Mouse (Mus musculus) ES-E14 (cell line): ENCODE measurements at regions not wholly inside any gene's neighbourhood (a gene's known extent, or its start where the extent isn't known, plus 50 kb on each side); places are given as distances from the start of the nearest gene placed in this dataset.
A peak's percentile ranks its signal among the peaks of the same experiment; 100 is the strongest.
"Not testable (repeated sequence)": the region's sequence is repeated elsewhere in the genome, so short reads cannot be mapped to it uniquely, and the experiment has no call there.

Source experiments
- DNase-seq: peaks from one replicate; pipeline ENCODE4 v3.0.0-alpha.2; 2013; ENCODE audit warnings: low read depth, low spot score
- H3K27ac ChIP-seq: 2 replicates; pipeline ENCODE4 v1.5.1; 2012; ENCODE audit warnings: low read depth, mild to moderate bottlenecking, low read length, moderate library complexity, mixed read lengths; ENCODE audit not compliant: poor library complexity, insufficient read depth, severe bottlenecking
- H3K36me3 ChIP-seq: 2 replicates; pipeline ENCODE4 v1.6.1; 2012; ENCODE audit warnings: mild to moderate bottlenecking, low read length, moderate library complexity, mixed read lengths; ENCODE audit not compliant: control insufficient read depth, poor library complexity, insufficient read depth, severe bottlenecking
- H3K4me1 ChIP-seq, 2 experiments: fragments of 150-350 bp in 1 of 2; sonication (generic) in 1 of 2; 2 replicates each; pipeline ENCODE4 v1.6.1; 2012; ENCODE audit warnings: low read length in 2 of 2, mild to moderate bottlenecking in 1 of 2, mixed read lengths in 1 of 2; ENCODE audit not compliant: control insufficient read depth in 2 of 2, insufficient read depth in 2 of 2, poor library complexity in 1 of 2
- H3K4me3 ChIP-seq, 2 experiments: fragments of 150-350 bp in 1 of 2; sonication (generic) in 1 of 2; 2 replicates each; pipeline ENCODE4 v1.5.1; 2012; ENCODE audit warnings: low read length in 2 of 2, low read depth in 1 of 2, mild to moderate bottlenecking in 1 of 2, mixed read lengths in 1 of 2; ENCODE audit not compliant: insufficient read depth in 1 of 2, poor library complexity in 1 of 2, severe bottlenecking in 1 of 2
- H3K9ac ChIP-seq: 2 replicates; pipeline ENCODE4 v1.6.1; 2012; ENCODE audit warnings: low read depth, mild to moderate bottlenecking, low read length, mixed read lengths; ENCODE audit not compliant: poor library complexity, insufficient read depth, severe bottlenecking
- H3K9me3 ChIP-seq: fragments of 150-350 bp; sonication (generic); 2 replicates; pipeline ENCODE4 v1.6.1; 2012; ENCODE audit warnings: low read depth, mild to moderate bottlenecking, low read length; ENCODE audit not compliant: control insufficient read depth, insufficient read depth
- CHD2 ChIP-seq: IDR thresholded peaks from 2 replicates; pipeline ENCODE4 v1.6.1; 2014; ENCODE audit warnings: mild to moderate bottlenecking, low read depth, low read length, inconsistent platforms
- HCFC1 ChIP-seq: IDR thresholded peaks from 2 replicates; pipeline ENCODE4 v1.6.1; 2012; ENCODE audit warnings: low read length, inconsistent platforms, borderline replicate concordance; ENCODE audit not compliant: insufficient read depth
- MAFK ChIP-seq: IDR thresholded peaks from 2 replicates; pipeline ENCODE4 v1.6.1; 2014; ENCODE audit warnings: mild to moderate bottlenecking, low read depth, low read length, inconsistent platforms; ENCODE audit not compliant: insufficient read depth
- ZC3H11A ChIP-seq: IDR thresholded peaks from 2 replicates; pipeline ENCODE4 v1.6.1; 2012; ENCODE audit warnings: low read depth, mild to moderate bottlenecking, inconsistent platforms, low read length, borderline replicate concordance
- ZNF384 ChIP-seq: IDR thresholded peaks from 2 replicates; pipeline ENCODE4 v1.6.1; 2012; ENCODE audit warnings: low read depth, low read length, inconsistent platforms
- in situ Hi-C, 2 experiments: fragments of 600-800 bp; cut with MboI; formaldehyde crosslinking; loops; one replicate each; pipeline ENCODE4 v1.15.1; 2025; ENCODE audit warnings: low sequenced_read_pairs in 2 of 2, inconsistent platforms in 1 of 2; ENCODE audit not compliant: unreplicated experiment in 2 of 2

DNA sequence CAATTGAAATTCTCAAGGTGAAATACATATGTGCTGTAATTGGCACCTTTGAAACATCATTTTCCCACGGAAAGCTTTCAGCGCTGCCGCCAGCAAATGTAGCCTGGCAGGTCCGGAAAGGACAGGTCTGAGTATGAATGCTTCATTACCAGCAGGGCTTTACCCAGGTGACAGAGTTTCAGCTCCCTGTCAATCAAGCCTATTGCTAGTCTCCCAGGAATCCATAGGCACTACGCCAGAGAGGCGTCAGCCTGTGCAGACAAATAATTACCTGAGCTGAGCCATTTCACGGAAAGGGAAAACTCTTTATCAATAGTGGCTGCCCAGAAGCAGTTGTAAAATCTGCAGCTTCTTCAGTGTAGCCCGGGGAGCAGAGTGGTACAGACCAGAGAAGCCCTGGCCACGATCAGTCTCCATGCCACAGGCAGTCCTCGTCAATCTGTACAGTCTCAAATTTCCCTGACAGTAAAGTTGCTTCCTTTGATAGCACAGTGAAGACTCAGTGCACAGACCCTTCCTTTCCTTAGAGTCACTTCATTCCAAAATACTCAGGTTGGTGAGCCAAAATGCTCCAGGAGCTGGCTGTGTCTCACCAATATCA lies 340.7 kb downstream of the Samd5 start:
- H3K9me3 ChIP-seq = no peaks in the 10 kb centered on the region
- in situ Hi-C loops = no loop called here

DNA sequence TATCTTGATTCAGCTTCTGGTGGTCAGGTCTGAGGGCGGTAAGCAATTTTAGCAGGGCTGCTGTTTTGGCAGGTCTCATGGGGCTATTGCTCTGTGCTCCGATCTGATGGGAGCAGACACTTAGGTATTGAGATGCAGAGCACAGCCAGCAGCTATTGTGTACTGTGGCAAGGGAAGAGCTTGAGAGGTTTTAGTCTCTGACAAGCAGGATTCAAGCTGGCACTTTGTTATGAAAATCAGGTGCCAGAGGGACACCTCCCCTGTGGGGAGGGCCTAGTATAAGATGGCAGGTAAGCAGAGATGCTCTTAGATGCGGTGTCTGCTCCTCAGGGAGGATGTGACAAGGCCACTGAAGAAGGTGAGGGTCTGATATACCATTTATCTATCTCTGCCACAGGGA lies 343.3 kb downstream of the Samd5 start:
- H3K9me3 ChIP-seq = no peaks in the 10 kb centered on the region
- in situ Hi-C loops = no loop called here
- peaks cover 0 to 2% of the 10 kb centered on the region in 2 experiments; a peak in 2 of 4 replicates for H3K4me1 ChIP-seq
- no peak overlapping the region for H3K9ac ChIP-seq
- no peak overlapping the region for H3K4me3 ChIP-seq
- H3K27ac ChIP-seq = no peak overlapping the region
- DNase-seq = peak; percentile 46
- no peaks in the 10 kb centered on the region for H3K36me3 ChIP-seq
- TF ChIP-seq ZC3H11A (no peak), CHD2 (no peak), ZNF384 (no peak), HCFC1 (no peak), MAFK (no peak)

More for the DNA sequence above, 340.7 kb downstream of the Samd5 start:
- peaks cover 0 to 2% of the 10 kb centered on the region in 2 experiments; a peak in 2 of 4 replicates for H3K4me1 ChIP-seq
- no peak overlapping the region for H3K4me3 ChIP-seq
- TF ChIP-seq CHD2 (no peak), ZNF384 (no peak), ZC3H11A (no peak)
- DNase-seq = no peak
- H3K36me3 ChIP-seq = no peaks in the 10 kb centered on the region
- H3K9ac ChIP-seq = no peak overlapping the region
- H3K27ac ChIP-seq = no peak overlapping the region

DNA sequence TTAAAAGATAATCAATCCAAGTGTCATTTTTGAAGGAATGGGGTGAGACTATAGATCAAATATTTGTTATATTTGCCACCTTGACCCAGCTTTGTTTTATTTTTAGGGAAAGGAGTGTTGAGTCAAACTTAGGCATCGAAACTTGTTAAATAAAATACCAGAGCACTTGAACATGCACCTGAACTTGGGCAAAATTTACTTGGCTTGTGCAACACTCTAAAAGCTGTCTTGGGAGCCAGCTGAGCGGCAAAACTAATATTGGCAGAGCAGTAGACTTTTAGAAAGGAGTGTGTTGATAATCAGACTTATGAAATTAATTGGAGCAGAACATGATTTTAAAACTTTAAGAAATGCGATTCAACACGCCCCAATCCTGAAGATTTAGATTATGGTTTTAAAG lies 346.7 kb downstream of the Samd5 start:
- Histone ChIP-seq H3K27ac (no peak overlapping the region), H3K36me3 (no peaks in the 10 kb centered on the region), H3K9ac (no peak overlapping the region), H3K4me1 (peaks cover 0 to 2% of the 10 kb centered on the region in 2 experiments; a peak in 2 of 4 replicates), H3K4me3 (no peak overlapping the region), H3K9me3 (no peaks in the 10 kb centered on the region)
- in situ Hi-C loops = no loop called here
- no peak for DNase-seq
- TF ChIP-seq HCFC1 (no peak), CHD2 (no peak), ZNF384 (no peak), ZC3H11A (no peak), MAFK (no peak)

DNA sequence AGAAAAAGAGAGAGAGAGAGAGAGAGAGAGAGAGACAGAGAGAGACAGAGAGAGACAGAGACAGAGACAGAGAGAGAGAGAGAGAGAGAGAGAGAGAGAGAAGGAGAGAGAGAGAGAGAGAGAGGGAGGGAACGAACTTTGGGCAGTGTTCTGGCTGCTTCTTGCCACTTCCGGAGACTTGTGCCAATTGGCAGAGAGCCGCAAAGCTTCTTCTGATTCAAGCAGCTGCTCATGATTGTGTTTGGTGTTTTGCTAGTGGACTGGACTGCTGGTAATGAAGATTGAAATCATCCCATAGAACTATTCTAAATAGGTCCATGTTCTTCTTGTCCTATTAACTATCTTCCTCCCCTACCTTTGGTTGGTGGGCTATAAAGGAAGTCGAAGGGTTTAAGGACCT lies 347.1 kb downstream of the Samd5 start:
- H3K4me1 ChIP-seq, H3K36me3 ChIP-seq, in situ Hi-C loops, H3K9me3 ChIP-seq, H3K9ac ChIP-seq, DNase-seq, H3K4me3 ChIP-seq, H3K27ac ChIP-seq: not testable (repeated sequence)

DNA sequence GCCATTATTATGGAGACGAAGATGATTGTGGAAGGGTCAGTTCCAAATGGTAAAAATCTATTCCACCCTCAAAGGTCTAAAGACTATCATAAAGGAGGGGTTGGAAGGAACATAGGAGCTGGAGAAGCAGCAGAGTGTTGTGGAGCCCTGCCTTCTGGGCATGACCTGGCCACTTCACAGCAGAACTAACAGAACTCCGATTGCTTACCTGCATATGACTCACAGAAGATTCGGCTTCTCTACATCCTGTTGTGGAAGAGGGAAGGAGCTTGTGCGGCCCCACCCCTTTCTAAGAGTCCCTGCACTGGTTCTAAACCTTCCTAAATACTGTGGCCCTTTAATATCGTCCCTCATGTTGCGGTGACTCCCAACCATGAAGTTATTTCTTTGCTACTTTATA lies 362.7 kb downstream of the Samd5 start:
- H3K4me3 ChIP-seq = no peak overlapping the region
- no peak overlapping the region for H3K27ac ChIP-seq
- H3K9me3 ChIP-seq = no peaks in the 10 kb centered on the region
- TF ChIP-seq HCFC1 (no peak), ZC3H11A (no peak), ZNF384 (no peak), MAFK (no peak), CHD2 (no peak)
- no peak for DNase-seq
- no peak overlapping the region for H3K9ac ChIP-seq
- no peaks in the 10 kb centered on the region for H3K4me1 ChIP-seq
- no peaks in the 10 kb centered on the region for H3K36me3 ChIP-seq
- in situ Hi-C loops = no loop called here
